In the genomic region with DNA sequence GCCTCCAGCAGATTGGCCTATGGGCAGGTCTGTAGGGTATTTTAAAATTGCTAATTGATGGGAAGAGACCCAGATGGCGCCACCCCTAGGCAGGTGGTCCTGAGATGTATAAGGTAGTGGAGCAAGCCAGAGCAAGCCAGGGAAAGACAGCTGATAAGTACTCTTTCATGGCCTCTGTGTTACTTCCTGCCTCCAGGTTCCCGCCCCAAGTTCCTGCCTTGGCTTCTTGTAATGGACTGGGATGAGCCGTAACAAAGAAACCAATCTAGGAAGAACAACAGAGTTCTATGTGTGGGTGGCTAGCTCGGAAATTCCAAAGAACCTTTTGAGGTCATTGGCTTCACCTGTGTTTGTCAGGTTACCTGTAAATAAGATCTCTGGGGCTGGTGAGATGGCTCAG, we compare ENCODE assay signal across 15 mouse cellular contexts.
"Had no signal": no experiment of that assay in that cellular context is flagged by ENCODE, and none has a peak within 500 bp of the region (broad histone marks: within the 10 kb centered on the region; RNA-seq: fewer than 3 reads in every experiment).

No protein-coding gene starts in this region.

- H3K9me3 ChIP-seq: midbrain, embryonic 10.5 days; midbrain, embryonic 12.5 days; neural tube, embryonic 13.5 days; neural tube, embryonic 15.5 days had no signal

- DNase-seq: lung, adult 18-20 months; lung, embryonic 14.5 days; lung, postnatal 10 days; lung, postnatal 4 days; midbrain, embryonic 14.5 days; right cerebral cortex, postnatal 14 days; spleen, adult 18-20 months; thymus, adult 18-20 months; thymus, postnatal 14 days; thymus, postnatal 36 days had no signal

- H3K9ac ChIP-seq: lung, embryonic 14.5 days; midbrain, embryonic 12.5 days; neural tube, embryonic 13.5 days; neural tube, embryonic 15.5 days had no signal

- H3K4me1 ChIP-seq: neural tube, embryonic 15.5 days had no signal

- H3K36me3 ChIP-seq: midbrain, embryonic 10.5 days; midbrain, embryonic 12.5 days; neural tube, embryonic 13.5 days; neural tube, embryonic 15.5 days had no signal

- H3K27ac ChIP-seq: midbrain, embryonic 10.5 days; midbrain, embryonic 12.5 days; neural tube, embryonic 13.5 days; neural tube, embryonic 15.5 days had no signal

- H3K4me3 ChIP-seq: midbrain, embryonic 10.5 days; midbrain, embryonic 12.5 days; myocyte; neural tube, embryonic 13.5 days; neural tube, embryonic 15.5 days had no signal

- H3K27me3 ChIP-seq: midbrain, embryonic 12.5 days; neural tube, embryonic 13.5 days; neural tube, embryonic 15.5 days had no signal
